Mouse (Mus musculus) Muller cell, postnatal 12 days (primary cell): ENCODE results near the gene Erich6.

ENCODE experiments used
- DNase-seq: peaks from one replicate; pipeline ENCODE4 v3.0.0-alpha.2; 2015; ENCODE audit errors: inconsistent ontology term

Gene Erich6

GRCm38 (mm10) chr3:58636406-58637295, at the start of gene Erich6:
TSS of gene Erich6 (minus strand) at chr3:58637207.
- peak; percentile 54 for DNase-seq

DNA sequence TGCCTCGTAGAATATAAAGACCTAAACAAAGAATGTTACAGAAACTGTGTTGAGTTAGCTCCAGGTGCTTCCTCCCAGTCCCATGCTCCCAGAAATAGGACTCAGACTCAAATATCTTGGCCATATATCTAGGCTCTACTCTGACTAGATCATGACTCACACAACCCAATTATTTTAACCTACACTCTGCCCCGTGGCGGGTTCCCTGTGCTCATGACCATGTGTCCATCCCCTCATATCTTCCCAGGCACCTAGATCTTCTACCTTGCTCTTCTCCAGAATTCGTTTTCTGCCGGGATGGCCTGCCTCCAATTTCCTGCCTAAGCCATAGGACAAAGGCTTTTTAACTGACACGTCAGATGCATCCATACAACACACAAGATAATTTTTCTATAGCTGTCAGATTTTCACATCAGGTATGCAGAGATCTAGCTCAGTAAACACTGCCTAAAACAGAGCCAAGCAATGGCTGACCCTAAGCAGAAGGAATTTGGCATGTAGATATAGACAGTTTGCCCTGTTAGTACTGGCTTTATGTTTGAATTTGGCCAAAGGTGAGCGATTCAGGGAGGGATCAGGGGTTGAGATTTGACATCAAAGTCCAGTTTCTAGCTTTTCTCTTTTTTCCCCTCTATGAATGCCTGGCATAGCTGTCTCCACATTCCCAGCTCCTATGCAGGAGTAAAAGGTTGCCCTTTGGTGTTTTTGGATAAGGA, 49.4 kb upstream of the Erich6 start:
- DNase-seq, result no peak

GRCm38 (mm10) chr3:58685396-58685795, 48.4 kb upstream of the Erich6 start:
- DNase-seq, result no peak

- DNase-seq, result no peak
Measured at GRCm38 (mm10) chr3:58683346-58683745, 46.3 kb upstream of the Erich6 start.

DNA sequence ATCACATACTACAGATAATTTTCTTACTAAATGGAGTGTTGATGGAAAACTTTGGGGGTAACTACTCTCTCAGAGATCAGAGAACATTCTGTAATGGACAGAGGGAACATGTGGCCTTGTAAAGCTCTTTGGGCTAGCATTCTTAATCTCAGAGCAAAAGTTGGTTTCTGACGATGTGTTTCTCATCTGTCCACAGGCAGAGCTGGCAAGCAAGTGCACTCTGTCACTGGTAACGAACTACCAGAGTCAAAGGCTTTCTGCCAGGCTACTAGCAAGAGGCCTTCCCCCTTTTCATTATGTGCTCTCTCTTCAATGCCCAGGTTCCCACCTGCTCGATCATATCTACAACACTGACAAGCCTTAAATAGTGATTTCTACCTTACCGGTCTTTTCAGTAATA, 45.3 kb upstream of the Erich6 start:
- DNase-seq, result no peak

DNA sequence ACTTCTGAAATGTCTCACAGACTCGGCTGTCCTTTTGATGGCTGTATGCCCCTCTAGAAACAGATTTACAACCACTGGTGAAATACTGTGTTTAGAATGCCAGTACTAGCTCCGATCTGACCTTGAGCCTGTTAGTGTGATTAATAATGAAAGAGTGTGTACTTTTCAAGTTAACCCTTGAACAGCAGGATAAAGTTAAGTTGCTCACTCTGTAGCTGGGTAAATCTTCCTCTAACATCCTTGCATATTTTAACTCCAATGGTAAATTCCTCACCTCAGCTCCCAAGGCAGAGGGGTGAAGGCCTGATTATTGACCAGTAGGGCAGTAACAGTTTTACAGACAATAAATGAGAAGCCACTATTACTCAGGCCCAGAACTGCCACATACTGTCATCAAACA, 44.8 kb upstream of the Erich6 start:
- DNase-seq, result no peak

- DNase-seq, result no peak
Measured at GRCm38 (mm10) chr3:58680943-58681637, 44.1 kb upstream of the Erich6 start.

DNA sequence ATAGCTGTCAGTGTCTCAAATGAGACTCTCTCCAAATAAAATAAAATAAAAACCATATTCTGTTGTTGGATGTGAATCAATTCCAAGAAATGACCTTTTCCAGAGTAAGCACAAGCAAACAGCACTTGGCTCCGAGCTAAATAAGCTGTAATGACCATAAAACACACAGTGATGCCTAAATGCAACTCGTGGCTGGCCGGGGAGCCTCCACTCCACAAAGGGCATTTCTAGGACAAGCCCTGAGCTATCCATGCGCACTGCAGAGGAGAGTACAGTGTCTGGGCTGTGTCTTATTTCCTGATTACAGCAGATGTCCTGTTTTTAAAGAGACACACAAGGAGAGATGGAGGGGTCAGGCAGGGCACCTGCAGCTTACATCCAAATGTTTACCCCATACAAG, 43.0 kb upstream of the Erich6 start:
- no peak for DNase-seq

DNA sequence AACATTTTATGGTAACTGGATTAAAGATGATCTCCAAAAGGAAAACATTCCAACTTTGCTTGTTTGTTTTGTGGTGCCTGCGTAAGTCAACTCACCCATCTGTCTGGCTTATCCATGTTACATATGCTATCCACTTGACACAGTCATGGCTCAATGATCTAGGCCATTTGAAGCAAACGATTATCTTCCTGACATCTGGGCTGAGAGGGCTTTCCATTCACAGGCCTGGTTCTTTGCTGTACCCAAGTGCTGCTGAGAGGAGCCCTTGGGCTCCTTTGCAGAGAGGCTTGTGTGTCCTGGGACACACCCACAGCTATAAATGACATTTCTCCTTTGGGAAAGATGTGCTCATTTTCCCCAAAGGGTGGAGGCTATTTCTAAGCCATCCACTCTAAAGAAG, 41.9 kb upstream of the Erich6 start:
- DNase-seq, result no peak

DNA sequence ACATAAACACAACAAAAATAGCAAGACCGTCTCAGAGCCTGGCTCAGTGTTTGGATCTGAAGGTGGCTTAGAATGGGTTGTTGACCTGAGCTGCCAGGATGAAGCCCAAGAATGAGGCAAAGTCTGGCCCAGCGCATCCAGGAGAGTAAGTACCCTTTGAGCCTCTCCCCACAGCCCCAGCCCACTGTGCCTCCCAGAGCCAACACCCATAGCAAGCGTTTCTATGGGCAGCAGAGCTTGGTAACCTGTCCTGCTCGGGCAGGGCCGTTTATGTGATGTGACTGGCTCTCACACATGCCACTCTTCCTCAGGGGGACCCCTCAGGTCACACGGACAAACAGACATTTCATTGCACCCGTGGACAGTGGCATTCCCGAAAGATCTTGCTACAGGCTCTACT, 41.4 kb upstream of the Erich6 start:
- no peak for DNase-seq

- DNase-seq, result no peak
Measured at GRCm38 (mm10) chr3:58677615-58678014, 40.6 kb upstream of the Erich6 start.

DNA sequence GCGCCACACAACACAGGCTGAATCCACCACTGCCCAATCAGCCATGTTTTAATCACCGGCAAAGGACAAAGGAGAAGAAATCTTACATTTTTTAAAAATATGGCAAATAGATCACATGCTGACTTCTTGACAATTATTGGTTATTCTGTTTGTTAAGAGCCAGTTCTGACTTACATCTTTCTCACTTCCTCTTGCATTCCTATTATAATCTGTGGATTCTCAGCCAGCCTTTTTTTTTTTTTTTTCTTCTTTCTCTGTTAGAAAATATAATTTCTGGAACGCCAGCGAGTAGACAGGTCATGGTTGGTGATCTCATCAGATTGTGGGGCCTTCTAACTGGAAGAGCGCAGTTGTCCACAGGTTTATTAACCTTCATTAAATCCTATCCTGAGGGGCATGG, 36.3 kb upstream of the Erich6 start:
- no peak for DNase-seq

DNA sequence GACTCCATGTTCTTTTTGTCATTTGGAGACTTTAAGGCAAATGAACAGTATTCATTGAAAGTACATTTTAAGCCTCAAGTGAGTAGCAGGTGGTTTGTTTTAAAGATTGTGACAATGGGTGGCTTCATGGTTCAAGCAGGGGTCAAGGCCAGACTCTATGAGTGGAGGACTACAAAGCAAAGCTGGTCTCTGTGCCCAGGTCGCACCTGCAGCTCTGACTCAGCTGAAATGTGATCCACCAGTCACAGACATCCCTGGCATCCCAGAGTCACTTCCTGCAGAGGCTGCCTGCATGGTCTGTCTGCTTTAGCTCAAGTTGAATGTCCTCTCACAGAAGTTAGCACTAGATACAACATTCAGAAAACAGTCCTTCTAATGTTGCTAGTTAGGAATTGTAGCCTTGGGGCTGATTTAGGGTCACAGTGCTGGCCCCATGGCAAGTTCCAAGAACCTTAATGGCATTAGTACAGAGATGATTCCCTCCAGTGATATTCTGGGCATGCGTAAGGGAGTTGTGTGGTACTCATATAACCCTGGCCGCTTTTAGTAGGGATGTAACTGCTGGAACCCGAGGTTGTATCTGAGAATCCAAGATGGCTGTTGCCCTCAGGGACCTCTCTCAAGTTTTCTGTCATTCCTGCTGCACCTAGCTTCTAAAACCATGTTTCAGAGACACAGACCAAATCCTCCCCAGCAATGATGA, 35.6 kb upstream of the Erich6 start:
- DNase-seq, result peak; percentile 59

GRCm38 (mm10) chr3:58671616-58672250, 34.7 kb upstream of the Erich6 start:
- DNase-seq, result no peak

DNA sequence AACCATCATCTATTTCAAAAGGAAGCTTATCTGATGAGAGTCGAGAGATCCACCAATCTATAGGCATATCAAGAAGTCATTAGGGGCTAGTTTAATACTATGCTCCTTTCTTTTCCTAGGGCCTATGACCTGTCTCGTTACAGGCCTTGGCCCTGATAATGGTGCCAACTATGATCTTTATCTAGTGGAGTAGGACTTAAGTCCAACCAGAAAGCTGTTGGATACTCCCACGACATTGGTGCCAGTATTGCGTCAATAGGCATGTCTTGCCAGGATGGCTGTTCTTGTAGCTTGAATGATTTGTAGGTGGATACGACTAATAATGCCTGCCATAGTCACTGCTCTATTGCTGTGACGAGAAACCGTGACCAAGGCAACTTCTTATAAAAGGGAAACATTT, 27.0 kb upstream of the Erich6 start:
- DNase-seq, result no peak

- DNase-seq, result no peak
Measured at GRCm38 (mm10) chr3:58660636-58661035, 23.6 kb upstream of the Erich6 start.

DNA sequence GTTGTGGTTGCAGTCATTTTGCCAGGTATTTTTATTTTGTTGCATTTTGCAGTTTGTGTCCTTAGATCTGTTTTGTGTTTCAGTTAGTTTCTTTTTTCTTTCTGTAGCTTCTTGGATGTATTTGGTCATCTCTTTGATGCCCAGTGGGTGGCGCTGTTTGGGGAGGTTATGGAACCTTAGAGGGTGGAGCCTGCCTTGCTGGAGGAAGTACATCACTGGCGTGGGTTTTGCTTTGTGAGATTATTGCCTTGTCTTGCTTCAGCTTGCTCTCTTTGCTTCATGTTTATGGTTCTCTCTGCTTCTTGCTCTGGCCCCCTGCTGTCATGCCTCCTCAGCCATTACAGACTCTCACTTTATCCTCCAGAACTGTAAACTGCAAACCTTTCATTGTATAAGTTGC, 20.3 kb upstream of the Erich6 start:
- DNase-seq, result no peak

GRCm38 (mm10) chr3:58655362-58656130, 18.5 kb upstream of the Erich6 start:
- DNase-seq, result no peak

GRCm38 (mm10) chr3:58653907-58654306, 16.9 kb upstream of the Erich6 start:
- DNase-seq, result no peak

GRCm38 (mm10) chr3:58650328-58650727, 13.3 kb upstream of the Erich6 start:
- DNase-seq, result no peak

- DNase-seq, result no peak
Measured at GRCm38 (mm10) chr3:58647179-58647578, 10.2 kb upstream of the Erich6 start.
